Comparison of ENCODE assay signal across 21 mouse cellular contexts in genomic region chr14:25412811-25413210, GRCm38 (mm10).
"Had no signal": no experiment of that assay in that cellular context is flagged by ENCODE, and none has a peak within 500 bp of the region (broad histone marks: within the 10 kb centered on the region; RNA-seq: fewer than 3 reads in every experiment).

No protein-coding gene starts in this region.

- H3K36me3 ChIP-seq: heart, embryonic 12.5 days; hindbrain, embryonic 13.5 days; hindbrain, embryonic 15.5 days; limb, embryonic 10.5 days; limb, embryonic 12.5 days; liver, embryonic 13.5 days; liver, embryonic 15.5 days had no signal

- H3K27ac ChIP-seq: hindbrain, embryonic 13.5 days; hindbrain, embryonic 15.5 days; hindbrain, postnatal 0 days; layer of hippocampus, adult 2 months; left cerebral cortex, adult 2 months; limb, embryonic 10.5 days; limb, embryonic 12.5 days; liver, embryonic 13.5 days; liver, embryonic 15.5 days had no signal

- H3K4me3 ChIP-seq: heart, embryonic 12.5 days; hindbrain, embryonic 13.5 days; hindbrain, embryonic 15.5 days; layer of hippocampus, adult 2 months; left cerebral cortex, adult 2 months; limb, embryonic 10.5 days; limb, embryonic 12.5 days; liver, embryonic 13.5 days; liver, embryonic 15.5 days had no signal

- DNase-seq: gastrocnemius, postnatal 14 days; gastrocnemius, postnatal 36 days; heart, adult 18-20 months; heart, postnatal 14 days; heart, postnatal 36 days; kidney, adult 11 months; kidney, adult 8-10 months; kidney, postnatal 10 days; kidney, postnatal 4 days; liver; liver, embryonic 13.5 days had no signal

- H3K4me1 ChIP-seq: hindbrain, embryonic 15.5 days; liver, embryonic 15.5 days had no signal

- H3K27me3 ChIP-seq: heart, embryonic 12.5 days; hindbrain, embryonic 15.5 days; limb, embryonic 12.5 days; liver, embryonic 13.5 days; liver, embryonic 15.5 days had no signal

- H3K9ac ChIP-seq: heart, embryonic 12.5 days; hindbrain, embryonic 13.5 days; hindbrain, embryonic 15.5 days; limb, embryonic 12.5 days; liver, embryonic 13.5 days; liver, embryonic 15.5 days; liver, postnatal 0 days had no signal
